Mouse (Mus musculus): ENCODE data around the gene Wipf1. TPM values are rescaled to one million over a fixed set of nuclear protein-coding genes. Genes with fewer than 3 reads are reported as not detected.
"Not testable (repeated sequence)": the region's sequence is repeated elsewhere in the genome, so short reads cannot be mapped to it uniquely, and the experiment has no call there.

Wipf1 gene
- polyA plus RNA-seq, 1 experiment from 2014 or later, result 3.8 TPM

DNA sequence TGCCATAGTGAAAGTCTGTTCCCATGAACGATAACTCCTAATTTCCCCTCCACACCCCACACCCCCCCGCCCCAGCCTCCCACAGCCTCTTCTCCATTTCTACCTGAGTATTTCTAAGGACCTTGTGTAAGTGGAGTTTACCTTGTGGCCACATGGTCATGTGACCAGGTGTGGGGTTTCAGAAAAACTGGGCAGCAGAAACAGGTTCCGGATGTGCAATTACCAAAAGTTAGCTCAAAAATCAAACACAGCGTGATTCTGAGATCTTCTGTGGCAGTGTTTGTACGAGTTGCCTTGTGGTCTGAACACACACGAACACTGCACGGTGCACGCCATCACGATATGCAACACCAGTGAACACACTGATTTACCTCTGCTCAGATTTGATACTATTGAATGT lies 33.1 kb upstream of the Wipf1 start:
- 74% methylated on average over 9 of the region's 9 CpGs for WGBS (ENCODE audit: insufficient replicate concordance)
- Histone ChIP-seq H3K36me3 (replicated peaks) (no peaks in the 10 kb centered on the region), H3K9ac (no peak overlapping the region), H3K4me3 (replicated peaks) (no peak overlapping the region), H3K4me2 (no peak overlapping the region), H3K4me1 (replicated peaks) (peaks cover 15% of the 10 kb centered on the region), H3K9me3 (replicated peaks) (no peaks in the 10 kb centered on the region), H3K27ac (replicated peaks) (no peak overlapping the region), H3K27me3 (peaks cover 6% of the 10 kb centered on the region; the same call in 1 of the 2 replicates)
- no peak for ATAC-seq (ENCODE audit: insufficient read depth)

DNA sequence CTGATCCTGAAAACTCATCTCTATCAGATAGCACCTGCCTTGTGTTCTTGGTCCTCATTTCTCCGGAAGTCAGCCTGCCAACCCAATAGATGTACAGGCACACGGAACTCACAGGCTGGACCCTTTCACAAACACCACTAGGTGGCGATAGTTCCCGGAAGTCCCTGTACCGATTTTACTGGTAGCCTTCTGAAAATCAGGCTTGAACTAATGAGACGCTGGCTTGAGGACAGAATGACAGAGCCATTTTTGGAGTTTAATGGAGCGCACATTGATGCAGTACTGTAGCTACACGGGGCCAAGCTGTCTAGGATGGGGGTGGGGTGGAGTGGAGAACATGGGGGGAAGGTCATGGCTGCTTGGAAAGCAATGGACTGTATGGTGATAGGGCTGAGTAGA lies 32.1 kb upstream of the Wipf1 start:
- Histone ChIP-seq H3K4me3 (replicated peaks) (peak overlapping the region; percentile 25; the same call in 1 of the 2 replicates), H3K27me3 (peaks cover 6% of the 10 kb centered on the region; the same call in 1 of the 2 replicates), H3K27ac (replicated peaks) (no peak overlapping the region), H3K9me3 (replicated peaks) (no peaks in the 10 kb centered on the region), H3K4me2 (peak overlapping the region; percentile 58), H3K36me3 (replicated peaks) (no peaks in the 10 kb centered on the region), H3K4me1 (replicated peaks) (peaks cover 15% of the 10 kb centered on the region), H3K9ac (no peak overlapping the region)
- 4% methylated on average over 8 of the region's 8 CpGs for WGBS (ENCODE audit: insufficient replicate concordance)
- ATAC-seq (ENCODE audit: insufficient read depth), result no peak

DNA sequence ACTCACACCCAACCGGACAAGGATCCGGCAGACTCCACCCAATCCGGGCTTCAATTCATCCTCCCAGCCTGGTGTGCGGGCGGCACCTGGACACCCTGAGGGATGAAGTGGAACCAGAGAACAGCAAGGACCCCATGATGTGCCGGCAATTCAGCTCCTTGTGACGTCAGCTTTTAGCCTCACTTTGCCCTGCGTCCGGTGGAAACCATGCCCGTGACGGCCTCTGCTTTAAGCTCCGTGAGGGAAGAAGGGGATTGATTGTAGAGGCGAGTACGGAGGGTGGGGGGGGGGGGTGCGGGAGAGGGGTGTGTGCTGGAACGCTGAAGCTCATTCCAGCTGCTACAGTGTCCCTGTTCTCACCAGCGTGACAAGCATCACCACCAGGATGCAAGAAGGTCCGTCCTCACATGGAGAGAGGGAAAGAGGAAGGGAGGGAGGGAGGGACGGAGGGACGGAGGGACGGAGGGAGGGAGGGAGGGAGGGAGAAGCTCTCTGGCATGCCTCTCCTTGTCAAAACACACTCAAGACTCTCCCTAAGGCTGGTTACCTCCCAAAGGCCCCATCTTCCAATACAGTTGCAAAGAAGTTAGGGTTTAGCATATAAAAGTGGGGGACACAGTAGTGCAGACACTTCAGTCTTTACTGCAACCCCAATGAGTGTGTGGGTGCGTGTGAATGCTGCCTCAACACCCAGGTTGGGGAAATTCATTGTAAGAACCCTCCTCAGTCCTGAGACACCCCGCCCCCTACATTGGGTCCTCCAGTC lies 31.5 kb upstream of the Wipf1 start:
- Histone ChIP-seq H3K9me3 (replicated peaks) (no peaks in the 10 kb centered on the region), H3K9ac (no peak overlapping the region), H3K27ac (replicated peaks) (no peak overlapping the region), H3K27me3 (peaks cover 6% of the 10 kb centered on the region; the same call in 1 of the 2 replicates), H3K4me1 (replicated peaks) (peaks cover 15% of the 10 kb centered on the region), H3K36me3 (replicated peaks) (no peaks in the 10 kb centered on the region), H3K4me3 (replicated peaks) (peak overlapping the region; percentile 25), H3K4me2 (peak overlapping the region; percentile 58)
- WGBS (ENCODE audit: insufficient replicate concordance), result 11% methylated on average over 23 of the region's 23 CpGs
- ATAC-seq (ENCODE audit: insufficient read depth), result no peak

DNA sequence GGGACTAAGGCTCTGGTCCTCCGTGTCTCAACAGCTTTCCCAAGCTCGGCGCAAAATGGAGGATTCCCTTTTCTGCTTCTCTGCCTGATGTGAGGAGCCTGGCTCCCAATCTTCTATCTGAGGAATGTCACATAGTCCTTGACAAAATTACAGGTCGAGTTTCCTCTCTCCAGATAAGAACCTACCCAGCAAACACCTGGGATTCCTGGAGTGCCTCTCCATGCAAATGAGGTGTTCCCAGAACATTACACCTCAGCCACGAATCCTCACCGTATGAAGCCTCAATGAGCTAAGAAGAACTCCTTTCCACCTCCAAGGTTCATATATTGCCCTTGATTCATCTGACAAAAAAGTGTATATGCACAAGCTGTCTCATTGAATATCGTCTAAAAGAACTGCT lies 30.9 kb upstream of the Wipf1 start:
- WGBS (ENCODE audit: insufficient replicate concordance), result 56% methylated on average over 7 of the region's 7 CpGs
- Histone ChIP-seq H3K4me2 (peak overlapping the region; percentile 58), H3K9ac (no peak overlapping the region), H3K4me1 (replicated peaks) (peaks cover 15% of the 10 kb centered on the region), H3K27me3 (peaks cover 6% of the 10 kb centered on the region; the same call in 1 of the 2 replicates), H3K9me3 (replicated peaks) (no peaks in the 10 kb centered on the region), H3K27ac (replicated peaks) (no peak overlapping the region), H3K36me3 (replicated peaks) (no peaks in the 10 kb centered on the region), H3K4me3 (replicated peaks) (no peak overlapping the region; the same call in 1 of the 2 replicates)
- no peak for ATAC-seq (ENCODE audit: insufficient read depth)

DNA sequence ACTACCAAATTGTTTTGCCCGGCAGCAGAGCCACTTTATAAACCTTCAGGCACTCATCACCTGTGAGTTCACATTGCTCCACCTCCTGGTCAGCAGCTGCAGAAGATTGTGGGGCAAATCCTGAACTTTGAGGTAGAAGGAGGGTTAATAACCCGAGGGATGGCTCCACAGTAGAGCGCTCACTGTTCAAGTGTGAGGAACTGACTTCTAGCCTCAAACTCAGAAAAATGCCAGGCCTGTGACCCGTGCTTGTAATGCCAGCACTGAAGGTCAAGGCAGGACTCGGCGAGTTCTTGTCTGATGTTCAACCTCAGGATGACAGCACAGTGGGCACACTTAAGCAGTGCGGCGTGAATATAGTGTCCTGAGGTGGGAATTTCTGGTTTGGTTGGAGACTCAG lies 28.4 kb upstream of the Wipf1 start:
- Histone ChIP-seq H3K36me3 (replicated peaks) (no peaks in the 10 kb centered on the region), H3K4me3 (replicated peaks) (no peak overlapping the region), H3K9me3 (replicated peaks) (no peaks in the 10 kb centered on the region), H3K4me1 (replicated peaks) (peaks cover 20% of the 10 kb centered on the region), H3K27ac (replicated peaks) (no peak overlapping the region), H3K4me2 (no peak overlapping the region), H3K9ac (no peak overlapping the region), H3K27me3 (peaks cover 6% of the 10 kb centered on the region; the same call in 1 of the 2 replicates)
- ATAC-seq (ENCODE audit: insufficient read depth), result no peak
- 68% methylated on average over 8 of the region's 8 CpGs for WGBS (ENCODE audit: insufficient replicate concordance)

DNA sequence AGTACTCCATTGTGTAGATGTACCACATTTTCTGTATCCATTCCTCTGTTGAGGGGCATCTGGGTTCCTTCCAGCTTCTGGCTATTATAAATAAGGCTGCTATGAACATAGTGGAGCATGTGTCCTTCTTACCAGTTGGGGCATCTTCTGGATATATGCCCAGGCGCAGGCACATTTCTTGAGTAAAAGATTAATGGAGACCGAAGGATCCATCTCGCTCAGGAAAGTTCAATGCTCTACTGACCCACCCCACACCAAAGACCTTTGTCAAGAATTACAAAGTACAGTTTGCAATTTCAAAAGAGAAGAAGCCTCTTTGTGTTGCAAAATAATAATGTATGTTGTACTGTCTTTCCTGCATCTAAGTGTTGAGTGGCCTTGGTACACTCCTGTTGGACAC lies 27.5 kb upstream of the Wipf1 start:
- H3K27ac ChIP-seq (replicated peaks); H3K36me3 ChIP-seq (replicated peaks); H3K27me3 ChIP-seq; ATAC-seq (ENCODE audit: insufficient read depth); H3K4me2 ChIP-seq; H3K9me3 ChIP-seq (replicated peaks); H3K9ac ChIP-seq; H3K4me3 ChIP-seq (replicated peaks): not testable (repeated sequence)
- peaks cover 19% of the 10 kb centered on the region for H3K4me1 ChIP-seq (replicated peaks)
- WGBS (ENCODE audit: insufficient replicate concordance), result 85% methylated on average over 3 of the region's 3 CpGs

DNA sequence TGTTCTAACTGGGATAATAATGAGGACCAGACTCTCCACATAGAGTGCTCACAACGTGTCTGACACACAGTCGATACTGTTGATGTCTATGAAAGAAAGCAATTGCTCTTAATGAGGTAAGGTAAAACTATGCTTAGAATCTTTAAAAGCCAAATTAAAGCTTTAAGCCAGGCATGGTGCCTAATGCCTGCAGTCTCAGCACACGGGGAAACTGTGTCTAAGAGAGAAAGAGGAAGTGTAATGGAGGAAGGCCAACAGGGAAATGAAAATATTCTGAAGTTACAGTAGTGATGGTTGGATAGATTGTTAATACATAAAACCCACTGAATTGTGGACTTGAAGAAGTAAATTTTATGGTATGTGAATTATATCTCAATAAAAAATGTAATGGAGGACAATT lies 24.9 kb upstream of the Wipf1 start:
- Histone ChIP-seq H3K27ac (replicated peaks) (no peak overlapping the region), H3K4me2 (no peak overlapping the region), H3K9ac (no peak overlapping the region), H3K4me3 (replicated peaks) (no peak overlapping the region), H3K36me3 (replicated peaks) (no peaks in the 10 kb centered on the region), H3K4me1 (replicated peaks) (0 out of 2 replicates have a peak, but pooled peaks cover 5% of the 10 kb centered on the region), H3K9me3 (replicated peaks) (no peaks in the 10 kb centered on the region), H3K27me3 (no peaks in the 10 kb centered on the region)
- WGBS (ENCODE audit: insufficient replicate concordance), result 43% methylated on average over 3 of the region's 3 CpGs
- no peak for ATAC-seq (ENCODE audit: insufficient read depth)

DNA sequence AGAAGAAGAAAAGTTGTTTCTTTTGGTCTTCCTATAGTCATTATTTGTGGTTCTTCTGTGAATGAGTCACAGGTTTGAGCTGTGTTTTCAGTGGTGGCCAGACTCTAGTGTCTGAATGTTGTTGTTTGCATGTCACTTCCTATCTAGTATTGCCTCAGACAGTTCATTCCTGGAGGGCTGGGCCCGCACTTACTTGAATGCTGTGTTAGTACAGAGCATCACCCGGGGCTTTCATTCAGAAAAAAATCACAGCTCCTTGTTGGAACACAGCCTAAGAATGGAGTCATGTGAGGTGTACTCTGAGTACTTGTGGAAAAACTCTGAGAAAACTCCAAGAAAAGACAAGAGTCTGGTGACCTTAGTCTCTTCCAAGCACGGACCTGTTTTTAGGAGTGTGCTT lies 23.4 kb upstream of the Wipf1 start:
- H3K9ac ChIP-seq, result no peak overlapping the region
- WGBS (ENCODE audit: insufficient replicate concordance), result 52% methylated on average over 3 of the region's 3 CpGs
- H3K27ac ChIP-seq (replicated peaks), result no peak overlapping the region
- no peaks in the 10 kb centered on the region for H3K27me3 ChIP-seq
- H3K9me3 ChIP-seq (replicated peaks), result no peaks in the 10 kb centered on the region
- H3K4me3 ChIP-seq (replicated peaks), result no peak overlapping the region
- ATAC-seq (ENCODE audit: insufficient read depth), result no peak
- H3K36me3 ChIP-seq (replicated peaks), result no peaks in the 10 kb centered on the region
- 0 out of 2 replicates have a peak, but pooled peaks cover 5% of the 10 kb centered on the region for H3K4me1 ChIP-seq (replicated peaks)
- no peak overlapping the region for H3K4me2 ChIP-seq

DNA sequence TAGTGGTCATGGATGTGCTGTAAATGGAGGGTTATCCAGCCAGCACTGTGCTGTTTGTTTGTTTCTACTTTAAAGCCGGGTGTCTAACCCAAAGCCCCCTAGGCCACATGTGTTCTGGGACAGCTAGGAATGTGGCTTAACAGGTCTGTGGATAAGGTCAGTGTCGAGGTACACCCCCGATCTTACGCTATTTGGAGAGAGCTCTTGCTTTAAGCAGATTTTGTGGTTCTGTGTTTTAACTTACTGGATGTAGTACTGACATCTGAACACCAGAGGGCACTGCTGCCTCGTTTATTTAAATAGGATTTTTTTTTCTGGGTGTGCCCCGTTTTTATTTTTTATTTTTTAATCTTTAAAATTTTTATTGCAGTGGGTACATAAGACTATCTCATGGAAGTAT lies 21.2 kb upstream of the Wipf1 start:
- H3K4me1 ChIP-seq (replicated peaks), result 0 out of 2 replicates have a peak, but pooled peaks cover 5% of the 10 kb centered on the region
- 13% methylated on average over 6 of the region's 6 CpGs for WGBS (ENCODE audit: insufficient replicate concordance)
- no peak for ATAC-seq (ENCODE audit: insufficient read depth)

DNA sequence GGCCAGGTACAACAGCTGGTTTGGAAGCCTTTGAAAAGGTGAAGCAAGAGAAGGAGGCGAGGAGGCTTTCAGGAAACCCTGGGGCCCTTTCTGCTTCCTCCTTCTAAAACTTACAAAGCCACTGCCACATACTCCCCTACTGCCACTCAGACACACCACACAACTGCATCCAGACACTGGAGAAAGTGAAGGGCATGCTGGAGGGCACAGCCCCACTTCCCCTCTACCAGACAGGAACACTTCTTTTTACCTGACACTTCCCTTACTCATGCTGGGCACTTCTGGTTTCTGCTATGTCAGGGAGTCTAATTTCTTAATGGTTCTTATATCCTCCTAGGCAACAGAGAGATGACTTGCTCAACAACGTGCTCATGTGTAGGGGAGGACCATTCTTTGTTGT lies 19.0 kb upstream of the Wipf1 start:
- Histone ChIP-seq H3K4me2 (no peak overlapping the region), H3K9me3 (replicated peaks) (no peaks in the 10 kb centered on the region), H3K9ac (no peak overlapping the region), H3K4me1 (replicated peaks) (no peaks in the 10 kb centered on the region), H3K27ac (replicated peaks) (0 out of 2 replicates have a peak overlapping the region, but pooled peaks have one; percentile 14), H3K4me3 (replicated peaks) (no peak overlapping the region), H3K27me3 (peaks cover 4% of the 10 kb centered on the region; the same call in 1 of the 2 replicates), H3K36me3 (replicated peaks) (no peaks in the 10 kb centered on the region)
- no peak for ATAC-seq (ENCODE audit: insufficient read depth)
- WGBS (ENCODE audit: insufficient replicate concordance), result 35% methylated on average over 2 of the region's 2 CpGs

More for the DNA sequence above, 21.2 kb upstream of the Wipf1 start:
- Histone ChIP-seq H3K4me3 (replicated peaks) (no peak overlapping the region), H3K27me3 (no peaks in the 10 kb centered on the region), H3K4me2 (no peak overlapping the region), H3K36me3 (replicated peaks) (no peaks in the 10 kb centered on the region), H3K9ac (no peak overlapping the region), H3K27ac (replicated peaks) (no peak overlapping the region), H3K9me3 (replicated peaks) (no peaks in the 10 kb centered on the region)

DNA sequence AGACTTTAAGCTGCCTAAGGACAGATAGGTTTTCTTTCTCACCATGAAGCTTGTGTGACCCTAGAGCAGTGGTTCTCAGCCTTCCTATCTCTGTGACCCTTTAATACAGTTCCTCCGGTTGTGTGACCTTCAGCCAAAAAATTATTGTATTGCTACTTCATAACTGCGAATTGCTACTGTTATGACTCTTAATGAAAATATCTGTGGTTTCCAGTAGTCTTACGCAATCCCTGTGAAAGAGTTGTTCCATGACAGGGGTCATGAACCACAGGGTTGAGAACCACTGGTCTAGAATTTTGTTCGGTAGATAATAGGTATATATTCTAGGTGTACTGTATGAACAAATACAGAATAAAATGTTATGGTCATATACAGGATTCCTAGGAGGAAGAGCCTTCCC lies 17.7 kb upstream of the Wipf1 start:
- no peak for ATAC-seq (ENCODE audit: insufficient read depth)
- peaks cover 12% of the 10 kb centered on the region; the same call in 1 of the 2 replicates for H3K27me3 ChIP-seq
- H3K27ac ChIP-seq (replicated peaks), result no peak overlapping the region
- 57% methylated on average over 4 of the region's 4 CpGs for WGBS (ENCODE audit: insufficient replicate concordance)
- H3K9me3 ChIP-seq (replicated peaks), result no peaks in the 10 kb centered on the region
- no peak overlapping the region for H3K9ac ChIP-seq
- no peaks in the 10 kb centered on the region for H3K36me3 ChIP-seq (replicated peaks)
- no peaks in the 10 kb centered on the region for H3K4me1 ChIP-seq (replicated peaks)
- no peak overlapping the region for H3K4me3 ChIP-seq (replicated peaks)
- H3K4me2 ChIP-seq, result no peak overlapping the region

Measured in liver, embryonic 15.5 days (tissue).